Mouse (Mus musculus): ENCODE data around the gene Myo16.

DNA sequence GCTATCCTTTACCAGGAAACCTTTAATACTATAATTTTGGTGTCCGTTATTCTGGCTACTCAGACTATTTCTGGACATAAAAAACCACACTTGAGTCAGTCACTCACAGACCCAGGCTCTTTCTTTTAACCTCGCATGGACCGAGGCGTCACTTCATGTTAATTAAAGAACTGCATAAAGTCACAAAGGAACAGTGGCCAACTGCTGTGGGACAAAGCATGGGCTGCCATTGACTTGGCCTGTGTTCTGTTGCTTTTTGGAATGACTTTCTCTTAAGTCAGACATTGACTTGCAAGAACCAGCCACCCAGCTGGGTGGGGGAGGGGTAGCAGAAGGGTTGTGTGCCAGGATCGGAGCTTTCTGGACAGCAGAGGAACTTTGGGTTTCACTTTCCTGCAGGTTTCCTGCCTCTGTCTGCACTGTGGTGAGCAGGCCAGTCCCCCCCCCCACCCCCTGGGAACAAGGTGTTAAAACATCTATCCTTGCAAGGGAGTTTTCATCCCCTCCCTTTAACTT lies 66.1 kb downstream of the Myo16 start:
- no peak for TF ChIP-seq POLR2A (IDR thresholded peaks at IDR 0.05; ENCODE audit: control insufficient read depth, extremely low read depth, insufficient read depth, low read length, poor library complexity)
- TF ChIP-seq CTCF (IDR thresholded peaks at IDR 0.05; ENCODE audit: borderline replicate concordance, control insufficient read depth, extremely low read depth, insufficient read depth, low read length, poor library complexity): no peak

Measured in thymus, adult 2 months (tissue).